Mouse (Mus musculus): Measurements from ENCODE around the gene Rdh12. TPM values are rescaled to one million over a fixed set of nuclear protein-coding genes. Genes with fewer than 3 reads are reported as not detected.

Rdh12 gene
- polyA plus RNA-seq, 1 experiment from 2014 or later: 1.8 TPM

DNA sequence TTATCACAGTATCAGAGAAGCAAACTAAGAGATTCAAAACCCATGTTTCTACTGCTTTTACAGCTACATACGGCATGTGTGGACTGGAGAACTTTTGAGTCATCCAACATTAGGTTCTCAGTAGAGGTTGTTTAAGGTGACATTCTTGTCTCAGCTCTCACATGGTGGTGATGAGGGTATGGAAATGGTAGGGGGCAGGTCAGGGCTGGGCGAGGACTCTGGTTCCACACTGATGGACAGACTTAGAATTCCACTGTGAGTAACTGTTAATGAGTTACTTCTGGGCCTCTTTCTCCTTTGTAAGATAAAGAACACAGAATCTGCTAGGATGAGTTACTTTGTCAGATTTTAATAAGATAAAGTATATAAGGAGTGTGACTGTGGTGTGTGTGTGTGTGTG lies 51.4 kb downstream of the Rdh12 start:
- no peak overlapping the region for H3K4me3 ChIP-seq
- 84% methylated on average over 2 of the region's 2 CpGs for WGBS
- H3K9me3 ChIP-seq: no peaks in the 10 kb centered on the region
- no peak overlapping the region for H3K9ac ChIP-seq
- H3K4me1 ChIP-seq: no peaks in the 10 kb centered on the region
- peaks cover 40% of the 10 kb centered on the region for H3K36me3 ChIP-seq
- no peak overlapping the region for H3K27ac ChIP-seq
- no peak overlapping the region for H3K4me2 ChIP-seq
- ATAC-seq (ENCODE audit: borderline replicate concordance, extremely low read depth, low FRiP score, low TSS enrichment): no peak
- no peaks in the 10 kb centered on the region for H3K27me3 ChIP-seq

DNA sequence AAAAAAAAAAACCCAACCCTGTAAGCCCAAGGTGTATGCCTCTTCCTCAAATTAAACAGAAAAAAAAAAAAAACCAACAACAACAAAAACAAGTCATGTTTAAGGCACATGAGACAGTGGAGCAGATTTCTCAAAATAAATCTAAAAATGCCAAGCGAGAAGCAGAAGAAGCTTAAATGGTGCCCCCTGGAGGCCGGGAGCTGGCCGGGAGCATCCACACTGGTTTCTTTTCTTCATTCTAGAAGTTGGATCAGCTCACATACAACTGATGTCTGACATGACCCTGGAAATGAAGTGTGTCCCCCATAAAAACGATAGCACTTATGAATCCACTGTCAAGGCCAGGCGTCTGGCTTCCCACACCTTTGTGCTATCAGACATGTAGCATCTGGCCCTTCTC lies 52.3 kb downstream of the Rdh12 start:
- no peak for ATAC-seq (ENCODE audit: borderline replicate concordance, extremely low read depth, low FRiP score, low TSS enrichment)
- no peaks in the 10 kb centered on the region for H3K9me3 ChIP-seq
- 49% methylated on average over 5 of the region's 5 CpGs for WGBS

More for the DNA sequence above, 52.3 kb downstream of the Rdh12 start:
- Histone ChIP-seq H3K36me3 (peaks cover 45% of the 10 kb centered on the region), H3K4me2 (no peak overlapping the region), H3K9ac (no peak overlapping the region), H3K4me1 (no peaks in the 10 kb centered on the region), H3K4me3 (no peak overlapping the region), H3K27me3 (no peaks in the 10 kb centered on the region), H3K27ac (no peak overlapping the region)

Other genes starting within 250 kb of the Rdh12 start
- gene Tmem229b, start 201.3 kb upstream of the Rdh12 start, polyA plus RNA-seq (2015; fragmentation: Nextera tagmentation; extraction: Ambion mirVana): 5.4 and 7.3 TPM in 2 replicates
- gene Plekhh1, start 179.8 kb upstream of the Rdh12 start, polyA plus RNA-seq (2015; fragmentation: Nextera tagmentation; extraction: Ambion mirVana): 3.3 and 3.4 TPM in 2 replicates
- gene Pigh, start 119.3 kb upstream of the Rdh12 start, polyA plus RNA-seq (2015; fragmentation: Nextera tagmentation; extraction: Ambion mirVana): 23.9 and 28.6 TPM in 2 replicates
- 4.7 and 5.0 TPM in 2 replicates for gene Arg2, start 78.1 kb upstream of the Rdh12 start, polyA plus RNA-seq (2015; fragmentation: Nextera tagmentation; extraction: Ambion mirVana)
- 87.5 and 90.0 TPM in 2 replicates for gene Vti1b, start 36.2 kb upstream of the Rdh12 start, polyA plus RNA-seq (2015; fragmentation: Nextera tagmentation; extraction: Ambion mirVana)
- gene Rdh11, start 16.6 kb upstream of the Rdh12 start, polyA plus RNA-seq (2015; fragmentation: Nextera tagmentation; extraction: Ambion mirVana): 23.2 and 24.1 TPM in 2 replicates
- 10.9 and 12.3 TPM in 2 replicates for gene Zfyve26, start 87.4 kb downstream of the Rdh12 start, polyA plus RNA-seq (2015; fragmentation: Nextera tagmentation; extraction: Ambion mirVana)
- 7.6 and 9.0 TPM in 2 replicates for gene Rad51b, start 88.4 kb downstream of the Rdh12 start, polyA plus RNA-seq (2015; fragmentation: Nextera tagmentation; extraction: Ambion mirVana)